Mouse (Mus musculus) intestine, postnatal 0 days (tissue): ENCODE measurements at regions not wholly inside any gene's neighbourhood (a gene's known extent, or its start where the extent isn't known, plus 50 kb on each side); places are given as distances from the start of the nearest gene placed in this dataset.
A peak's percentile ranks its signal among the peaks of the same experiment; 100 is the strongest.

Experiments
- ATAC-seq: fragments of 200-750 bp; cut with Nextera tagmentation; 2 replicates; pipeline ENCODE4 v1.8.0; 2017; ENCODE audit warnings: mild to moderate bottlenecking, moderate TSS enrichment, moderate library complexity
- H3K27ac ChIP-seq: fragments of 300-500 bp; sonication (generic); 2 replicates; pipeline ENCODE4 v1.5.1; 2014; ENCODE audit warnings: mild to moderate bottlenecking, low read depth, low read length, moderate library complexity
- H3K27me3 ChIP-seq: fragments of 300-500 bp; sonication (generic); replicated peaks from 2 replicates; pipeline ENCODE4 v1.6.1; 2014; ENCODE audit warnings: low read length, mixed read lengths; ENCODE audit not compliant: control insufficient read depth, insufficient read depth
- H3K36me3 ChIP-seq: fragments of 300-500 bp; sonication (generic); 2 replicates; pipeline ENCODE4 v1.6.1; 2014; ENCODE audit warnings: mild to moderate bottlenecking, moderate library complexity; ENCODE audit not compliant: control insufficient read depth, insufficient read depth
- H3K4me1 ChIP-seq: fragments of 300-500 bp; sonication (generic); replicated peaks from 2 replicates; pipeline ENCODE4 v1.6.1; 2014; ENCODE audit warnings: antibody characterized with exemption, low read length, mixed read lengths; ENCODE audit not compliant: control insufficient read depth, insufficient read depth
- H3K4me2 ChIP-seq: fragments of 300-500 bp; sonication (generic); replicated peaks from 2 replicates; pipeline ENCODE4 v1.6.1; 2014; ENCODE audit warnings: low read depth, mild to moderate bottlenecking, moderate library complexity
- H3K4me3 ChIP-seq: fragments of 300-500 bp; sonication (generic); 2 replicates; pipeline ENCODE4 v1.5.1; 2014; ENCODE audit warnings: low read depth, low read length
- H3K9ac ChIP-seq: fragments of 300-500 bp; sonication (generic); 2 replicates; pipeline ENCODE4 v1.6.1; 2014; ENCODE audit warnings: mild to moderate bottlenecking, low read depth, low read length
- H3K9me3 ChIP-seq: fragments of 300-500 bp; sonication (generic); 2 replicates; pipeline ENCODE4 v1.6.1; 2016; ENCODE audit warnings: mixed run types; ENCODE audit not compliant: control insufficient read depth
- CTCF ChIP-seq: sonication (generic); IDR thresholded peaks from 2 replicates; pipeline ENCODE4 v1.5.1; 2016; ENCODE audit warnings: low read depth, mild to moderate bottlenecking, control low read depth, antibody characterized with exemption, moderate library complexity
- whole genome bisulfite sequencing: fragments of 180-500 bp; shearing (Covaris S2); extraction: QIAGEN DNeasy Blood & Tissue Kit; methylation state at CpG from one replicate; pipeline ENCODE4 v1.1.7; 2014; 5-methylcytosine and 5-hydroxymethylcytosine counted together

DNA sequence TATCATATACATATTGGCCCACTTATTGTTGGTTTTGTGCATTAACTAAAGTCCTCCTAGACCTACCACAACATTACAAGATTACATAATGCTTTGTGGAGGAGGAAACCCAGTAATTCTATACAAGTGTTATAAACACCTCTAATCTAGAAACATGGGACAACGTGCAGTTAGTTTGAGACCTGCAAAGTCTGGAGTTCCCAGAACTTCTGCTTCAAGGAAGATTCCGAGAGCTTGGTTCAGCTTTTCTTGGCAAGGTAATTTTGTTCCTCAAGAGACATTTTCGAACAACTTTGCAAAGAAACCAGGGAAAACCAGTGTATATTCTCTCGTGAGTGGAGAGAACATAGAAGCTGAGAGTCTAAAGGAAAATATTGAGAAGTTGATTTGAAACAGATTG lies 254.0 kb downstream of the Gm10184 start:
- Histone ChIP-seq H3K27me3 (no peaks in the 10 kb centered on the region), H3K4me1 (no peaks in the 10 kb centered on the region), H3K9ac (no peak overlapping the region), H3K4me2 (no peak overlapping the region), H3K36me3 (no peaks in the 10 kb centered on the region), H3K27ac (no peak overlapping the region), H3K4me3 (no peak overlapping the region), H3K9me3 (no peaks in the 10 kb centered on the region)
- no peak for TF ChIP-seq CTCF
- 86% methylated on average over 4 of the region's 4 CpGs for WGBS
- no peak for ATAC-seq

DNA sequence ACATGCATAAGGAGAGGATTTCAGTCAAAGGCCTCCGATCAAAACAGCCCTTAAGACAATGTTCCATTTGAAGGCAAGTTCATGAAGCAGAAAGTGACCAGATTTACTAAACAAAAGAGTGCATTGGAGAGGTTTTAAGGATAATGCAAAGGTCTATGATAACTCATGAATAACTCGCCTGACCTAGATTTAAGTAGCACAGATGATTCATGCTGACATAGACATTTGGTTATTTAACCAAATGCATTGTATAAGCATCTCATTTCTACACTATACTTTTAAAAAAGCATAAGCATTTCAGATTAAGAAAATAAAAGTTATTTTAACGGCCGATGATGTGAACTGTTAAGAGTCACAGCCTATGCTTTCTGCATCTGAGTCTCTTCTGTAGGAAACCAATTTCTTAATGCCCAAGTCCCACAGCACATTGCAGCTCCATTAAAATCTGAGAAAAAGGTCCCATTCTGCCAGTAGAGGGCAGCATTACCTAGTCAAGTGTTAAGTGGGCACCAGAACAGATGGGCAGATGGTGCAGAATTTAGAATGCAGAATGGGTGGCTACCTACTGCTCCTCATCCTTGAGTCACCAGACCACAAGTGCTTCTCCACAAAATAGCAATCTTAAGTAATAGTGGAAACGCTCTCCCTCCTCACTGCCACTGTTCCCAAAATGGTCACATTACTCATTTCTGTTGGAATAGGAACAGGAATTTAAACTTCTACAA lies 256.0 kb downstream of the Gm10184 start:
- Histone ChIP-seq H3K4me3 (no peak overlapping the region), H3K4me2 (no peak overlapping the region), H3K36me3 (no peaks in the 10 kb centered on the region), H3K27me3 (no peaks in the 10 kb centered on the region), H3K27ac (no peak overlapping the region), H3K9ac (no peak overlapping the region), H3K9me3 (no peaks in the 10 kb centered on the region), H3K4me1 (no peaks in the 10 kb centered on the region)
- no peak for ATAC-seq
- TF ChIP-seq CTCF, result peak; percentile 78
- 70% methylated on average over 5 of the region's 5 CpGs for WGBS

DNA sequence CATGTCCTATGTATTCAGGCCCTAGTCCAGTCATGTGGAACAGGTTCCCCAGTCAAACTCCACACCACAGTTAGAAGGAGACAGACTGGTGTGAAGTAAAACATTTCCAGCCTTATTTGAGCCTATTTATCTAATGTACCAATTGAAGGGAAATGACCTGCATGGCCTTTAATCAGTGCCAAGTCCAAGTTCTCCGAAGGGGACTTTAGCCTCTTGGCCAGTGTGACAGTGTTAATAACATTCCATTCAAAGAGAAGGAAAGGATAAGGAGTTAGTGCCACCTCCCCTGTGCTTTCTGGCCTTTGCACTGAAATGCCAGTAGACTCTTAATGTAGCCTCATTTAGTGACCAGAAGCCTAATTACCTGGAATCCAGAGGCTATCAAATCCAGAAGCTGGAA lies 264.2 kb downstream of the Gm10184 start:
- H3K9ac ChIP-seq, result no peak overlapping the region
- peak; percentile 69 for ATAC-seq
- H3K9me3 ChIP-seq, result no peaks in the 10 kb centered on the region
- 64% methylated on average over 1 of the region's 1 CpGs for WGBS
- H3K36me3 ChIP-seq, result no peaks in the 10 kb centered on the region
- no peaks in the 10 kb centered on the region for H3K27me3 ChIP-seq
- no peak overlapping the region for H3K27ac ChIP-seq
- H3K4me2 ChIP-seq, result no peak overlapping the region
- no peaks in the 10 kb centered on the region for H3K4me1 ChIP-seq
- no peak overlapping the region for H3K4me3 ChIP-seq
- no peak for TF ChIP-seq CTCF
